Mouse (Mus musculus): ENCODE measurements around the gene Ntn1. TPM values are rescaled to one million over a fixed set of nuclear protein-coding genes. Genes with fewer than 3 reads are reported as not detected.

Ntn1 gene
- total RNA-seq, 2 experiments from 2014 or later, result 5.5 to 7.5 TPM

DNA sequence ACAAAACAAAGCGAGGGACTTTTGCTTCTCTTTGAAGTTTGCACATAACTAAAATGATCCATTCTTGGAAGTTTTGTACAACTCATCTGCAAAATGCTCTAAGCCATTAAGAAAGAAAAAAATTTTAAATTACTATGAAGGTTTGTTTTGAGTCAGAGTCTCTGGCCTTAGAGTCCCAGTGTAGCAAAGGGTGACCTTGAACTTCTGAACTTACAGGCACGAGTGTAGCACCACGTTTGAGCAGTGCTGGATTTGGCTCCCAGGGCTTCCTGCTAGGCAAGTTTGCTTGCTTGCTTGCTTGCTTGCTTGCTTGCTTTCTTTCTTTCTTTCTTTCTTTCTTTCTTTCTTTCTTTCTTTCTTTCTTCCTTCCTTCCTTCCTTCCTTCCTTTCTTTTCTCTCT, 16.4 kb upstream of the Ntn1 start:
- no peak for DNase-seq (ENCODE audit: low spot score in 2 of 2)
- intact Hi-C loops (cut with DNase I), result no loop called here

DNA sequence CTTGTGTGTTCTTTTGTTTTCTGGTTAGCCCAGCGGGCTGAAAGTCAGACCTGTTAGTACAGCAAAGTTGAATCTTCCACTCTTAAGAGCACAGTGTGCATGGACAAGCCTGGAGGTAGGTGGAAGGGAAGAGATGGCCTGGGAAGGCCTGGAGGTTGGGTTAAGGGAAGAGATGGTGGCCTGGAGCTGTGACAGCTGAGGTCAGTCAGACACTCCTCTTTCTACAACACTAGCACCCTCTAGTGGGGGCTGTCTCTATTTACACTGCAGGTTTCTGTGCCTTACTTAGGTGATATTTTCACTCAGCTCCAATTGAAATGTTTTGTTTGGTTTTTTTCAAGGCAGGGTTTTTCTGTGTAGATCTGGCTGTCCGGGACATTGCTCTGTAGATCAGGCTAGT, 7.5 kb upstream of the Ntn1 start:
- intact Hi-C loops (cut with DNase I), result loop anchor here (2.0 to 10.0 kb wide), 5 partner anchors 163 to 591 kb away; no protein-coding TSS in a partner anchor
- peak; percentile 28 to 61 for DNase-seq (ENCODE audit: low spot score in 2 of 2)

DNA sequence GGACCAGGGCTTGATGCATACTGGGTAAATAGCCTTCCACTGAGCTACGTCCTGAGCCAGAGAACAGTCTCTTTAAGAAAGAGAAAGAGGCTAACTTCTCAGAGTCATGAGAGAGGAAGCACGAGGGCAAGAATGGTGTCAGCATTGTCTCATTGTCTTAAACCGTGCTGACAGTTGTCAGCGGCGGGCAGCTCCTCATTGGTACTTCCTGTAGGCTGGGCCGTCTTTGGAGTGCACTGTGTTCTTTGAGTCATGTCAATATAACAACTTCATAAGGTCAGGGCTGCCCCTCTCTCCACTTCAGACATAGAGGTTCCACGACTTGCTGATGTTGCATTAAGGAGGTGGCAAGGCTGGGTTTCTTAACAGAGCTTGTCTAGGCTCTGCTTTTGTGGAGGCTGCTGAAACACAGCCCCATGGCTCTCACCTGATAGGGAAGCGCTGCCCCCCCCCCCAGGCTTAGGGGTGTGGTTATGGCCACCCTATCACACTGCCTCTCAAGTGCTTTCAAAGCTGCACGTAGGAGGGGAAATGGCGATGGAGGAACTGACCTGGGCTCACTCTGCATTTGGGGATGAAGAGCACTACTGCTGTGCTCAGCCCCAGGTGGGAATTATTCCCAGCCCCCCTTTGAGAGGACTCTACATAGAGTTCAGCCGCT, 6.8 kb upstream of the Ntn1 start:
- intact Hi-C loops (cut with DNase I), result loop anchor here (5.0 to 10.0 kb wide), 4 partner anchors 163 to 590 kb away; no protein-coding TSS in a partner anchor
- no peak for DNase-seq (ENCODE audit: low spot score in 2 of 2)

DNA sequence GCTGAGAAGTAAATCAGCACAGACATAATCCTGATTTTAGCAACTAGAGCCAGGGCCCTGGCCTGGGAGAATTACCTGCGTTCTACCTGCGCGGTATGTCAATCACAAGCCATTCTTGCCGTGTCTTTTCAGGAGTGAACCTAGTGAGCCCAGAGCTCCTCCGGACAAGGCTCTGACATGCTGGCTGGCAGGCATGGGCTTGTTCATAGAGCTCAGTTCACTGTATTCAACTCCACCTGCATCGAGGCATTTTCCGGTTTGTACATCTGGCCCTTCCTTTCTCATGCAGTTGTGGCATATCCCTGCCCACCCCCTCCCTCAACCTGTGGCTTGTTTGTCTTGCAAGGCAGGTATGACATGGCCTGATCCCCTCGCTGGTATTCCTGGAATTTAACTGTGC, 5.0 kb upstream of the Ntn1 start:
- intact Hi-C loops (cut with DNase I), result loop anchor here (5.0 to 10.0 kb wide), 4 partner anchors 161 to 588 kb away; no protein-coding TSS in a partner anchor
- DNase-seq (ENCODE audit: low spot score in 2 of 2), result no peak

DNA sequence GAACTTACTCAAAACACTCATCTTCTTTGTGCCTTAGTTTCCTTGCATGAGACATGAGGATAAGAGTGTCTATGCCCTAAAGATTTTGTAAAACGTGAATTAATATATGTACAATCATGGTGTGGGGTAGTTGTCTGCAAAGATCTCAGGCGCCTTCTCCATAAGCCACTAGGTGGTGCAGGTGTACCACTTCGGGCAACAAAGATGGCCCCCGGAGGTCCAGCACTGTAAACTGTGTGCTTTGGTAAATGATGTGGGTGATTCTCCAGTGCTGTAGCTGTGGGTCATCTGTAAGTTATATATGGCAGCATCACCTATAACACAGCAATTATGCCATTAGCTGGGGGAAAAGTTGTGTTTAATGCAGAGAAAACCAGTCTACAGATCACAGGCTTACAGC, 3.6 kb upstream of the Ntn1 start:
- intact Hi-C loops (cut with DNase I), result loop anchor here (10.0 kb wide), 2 partner anchors 159 to 429 kb away; no protein-coding TSS in a partner anchor
- no peak for DNase-seq (ENCODE audit: low spot score in 2 of 2)

DNA sequence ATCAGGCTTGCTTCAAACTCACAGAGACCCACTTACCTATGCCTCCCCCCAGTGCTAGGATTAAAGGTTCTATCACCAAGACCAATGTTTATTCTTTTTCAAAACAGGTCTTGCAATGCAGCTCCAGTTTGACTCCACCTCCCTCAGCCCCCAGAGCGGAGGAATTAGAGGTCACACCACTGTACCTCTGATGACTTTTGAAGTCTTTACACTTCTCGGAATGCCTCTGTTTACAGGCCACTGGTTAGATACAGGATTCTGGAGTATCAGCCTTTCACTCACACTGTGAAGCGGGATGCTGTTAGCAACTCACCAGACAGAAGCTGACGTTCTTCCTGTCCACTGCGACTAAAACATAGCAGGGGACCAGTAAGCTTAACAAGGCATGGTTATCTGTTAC, 805 bp upstream of the Ntn1 start:
- intact Hi-C loops (cut with DNase I), result loop anchor here (10.0 kb wide), 2 partner anchors 157 to 427 kb away; no protein-coding TSS in a partner anchor
- DNase-seq (ENCODE audit: low spot score in 2 of 2), result no peak

DNA sequence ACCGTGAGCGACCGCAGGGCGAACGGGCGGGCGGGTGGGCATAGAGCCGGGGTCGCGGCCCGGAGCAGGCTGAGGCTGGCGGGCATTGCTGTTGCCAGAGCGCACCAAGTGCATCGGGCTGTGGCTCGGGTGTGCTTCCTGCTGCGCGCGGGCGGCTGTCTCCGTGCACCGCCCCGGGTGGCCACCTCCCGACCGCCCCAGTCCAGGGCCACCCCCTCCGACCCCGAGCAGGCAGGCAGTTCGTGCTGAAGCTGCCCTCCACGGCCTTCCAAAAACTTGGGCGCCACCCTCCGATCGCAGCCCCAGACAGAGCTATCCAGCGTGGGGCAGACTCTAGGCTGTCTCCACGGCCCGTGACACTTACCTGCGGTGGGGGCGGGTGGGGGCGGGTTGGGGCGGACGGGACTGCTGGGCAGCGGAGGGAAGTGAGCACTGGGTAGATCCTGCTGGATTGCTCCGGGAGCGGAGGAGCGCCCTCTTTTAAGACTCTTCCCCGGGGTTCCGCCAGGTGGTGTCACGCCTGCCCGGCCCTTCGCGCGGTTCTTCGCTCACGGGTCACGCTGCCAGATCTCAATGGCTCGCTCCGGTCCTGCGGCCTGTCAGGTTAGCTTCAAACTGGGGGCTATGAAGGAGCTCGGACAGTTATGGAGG, 477 bp downstream of the Ntn1 start:
- intact Hi-C loops (cut with DNase I), result loop anchor here (10.0 kb wide), 2 partner anchors 155 to 425 kb away; no protein-coding TSS in a partner anchor
- DNase-seq (ENCODE audit: low spot score in 2 of 2), result peak in 1 of 2 experiments; percentile 11

DNA sequence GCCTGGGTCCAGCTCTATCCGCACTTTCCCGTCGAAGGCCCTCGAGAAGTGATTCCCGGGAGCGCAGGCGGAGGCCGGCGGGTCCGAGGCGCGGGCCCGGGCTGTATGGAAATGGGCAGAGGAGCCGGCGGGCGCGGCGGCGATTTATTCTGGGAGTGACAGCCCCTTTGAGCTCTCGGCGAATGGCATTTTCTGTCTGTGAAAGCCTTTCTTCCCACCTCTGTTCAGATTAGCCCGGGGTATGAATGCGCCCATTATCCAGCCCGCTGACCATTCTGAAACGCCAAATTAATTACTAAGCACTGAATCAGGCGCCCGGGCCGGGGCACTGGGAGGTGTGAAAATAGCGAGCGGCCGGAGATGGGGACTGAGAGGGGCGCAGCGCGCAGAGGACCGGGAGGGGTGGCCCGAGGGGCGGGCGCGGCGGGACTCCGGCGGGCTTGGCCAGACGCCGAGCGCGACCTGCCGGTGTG, 1.0 kb downstream of the Ntn1 start:
- no peak for DNase-seq (ENCODE audit: low spot score in 2 of 2)
- intact Hi-C loops (cut with DNase I), result loop anchor here (10.0 kb wide), 2 partner anchors 155 to 425 kb away; no protein-coding TSS in a partner anchor

DNA sequence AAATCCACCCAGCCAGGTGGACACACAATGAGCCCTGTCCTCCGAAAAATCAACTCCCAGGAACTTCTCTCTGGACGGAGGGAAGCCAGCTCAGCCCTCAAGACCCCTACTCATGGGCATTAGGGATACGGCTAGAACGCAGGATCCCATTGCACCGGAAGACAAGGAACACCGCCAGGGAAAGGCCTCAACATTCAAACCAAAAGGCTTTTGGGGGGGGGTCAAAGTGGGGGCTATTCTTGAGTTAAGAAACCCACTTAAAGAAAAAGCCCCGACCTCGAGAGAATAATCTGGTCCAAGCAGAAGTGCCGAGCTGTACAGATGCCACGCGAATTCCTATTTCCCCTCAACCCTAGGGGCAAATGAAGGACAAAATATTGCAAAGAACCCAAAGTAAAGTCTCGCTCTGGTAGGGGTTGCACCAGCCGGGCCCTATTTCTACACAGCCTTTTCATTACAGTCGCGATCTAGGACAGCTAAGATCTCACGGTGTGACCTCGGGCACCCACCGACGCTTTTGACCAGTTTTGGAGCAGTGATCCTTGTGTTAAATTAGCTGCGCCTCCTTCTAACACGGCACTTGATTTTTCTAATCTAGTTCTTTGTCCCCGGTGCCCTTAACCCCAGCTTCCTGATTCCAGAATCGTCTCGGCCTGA, 1.6 kb downstream of the Ntn1 start:
- intact Hi-C loops (cut with DNase I), result no loop called here
- no peak for DNase-seq (ENCODE audit: low spot score in 2 of 2)

DNA sequence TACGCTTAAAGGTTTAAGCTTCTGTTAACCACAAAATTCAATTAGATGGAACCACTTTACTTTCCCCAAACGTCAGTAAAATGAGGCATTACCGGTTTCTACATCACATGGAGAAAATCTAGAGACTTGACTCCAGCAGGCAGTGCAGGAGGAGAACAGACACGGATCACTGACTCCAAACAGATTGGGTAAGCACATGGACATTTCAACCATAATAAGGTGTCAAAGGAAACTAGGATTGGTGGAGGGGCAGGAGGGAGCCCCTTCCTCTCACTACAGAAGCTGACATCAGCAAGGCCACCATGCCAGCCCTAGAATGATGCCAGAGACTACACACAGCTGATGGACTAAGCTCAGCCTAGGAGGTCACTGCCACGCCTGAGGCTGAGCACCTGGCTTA, 5.1 kb downstream of the Ntn1 start:
- DNase-seq (ENCODE audit: low spot score in 2 of 2), result no peak
- intact Hi-C loops (cut with DNase I), result no loop called here

DNA sequence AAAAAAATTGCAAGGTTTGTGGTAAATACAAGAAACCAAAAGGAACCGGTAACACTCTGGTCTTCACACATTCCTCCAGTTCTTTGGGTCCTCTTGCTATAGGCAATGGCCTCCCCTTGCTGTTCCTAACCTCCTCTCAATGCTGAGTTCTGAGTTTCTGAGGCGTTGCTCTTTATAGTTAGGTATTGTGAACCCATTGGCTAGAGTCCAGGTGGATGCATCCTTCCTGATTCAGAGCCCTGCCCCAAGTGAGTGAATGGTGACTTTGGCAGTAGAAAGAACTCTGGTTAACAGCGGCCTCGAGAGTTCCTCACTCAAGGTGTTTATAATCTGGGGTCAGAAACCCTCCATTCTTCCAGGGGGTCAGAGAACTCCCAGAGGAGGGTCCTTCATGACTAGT, 5.9 kb downstream of the Ntn1 start:
- intact Hi-C loops (cut with DNase I), result no loop called here
- DNase-seq (ENCODE audit: low spot score in 2 of 2), result no peak

DNA sequence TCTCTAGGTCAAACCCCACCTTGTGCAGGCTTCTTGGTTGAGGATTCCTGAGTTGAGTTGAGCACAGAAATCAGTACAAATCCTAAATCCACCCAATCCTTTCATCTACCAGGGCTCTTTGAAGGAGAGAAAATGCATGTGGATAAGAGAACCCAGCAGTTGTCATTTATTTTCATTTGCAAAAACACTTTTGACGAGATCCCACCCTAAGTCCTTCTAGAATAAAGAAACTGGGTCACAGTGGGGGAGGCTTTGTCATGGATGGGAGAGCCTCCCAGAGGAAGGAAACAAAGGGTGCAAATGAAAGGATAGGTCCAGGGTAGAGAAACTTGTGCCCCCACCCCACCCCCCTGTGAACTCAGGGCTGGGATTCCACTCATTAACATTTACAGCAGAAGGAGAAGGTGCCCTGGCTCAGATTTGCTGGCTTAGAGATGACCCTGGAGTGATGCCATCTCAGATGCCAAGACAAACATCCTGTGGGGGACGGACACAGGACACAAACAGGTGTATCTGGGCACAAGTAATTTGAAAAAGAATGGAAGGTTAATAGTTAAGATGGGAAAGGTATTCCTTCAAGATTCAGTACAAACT, 6.6 kb downstream of the Ntn1 start:
- intact Hi-C loops (cut with DNase I), result no loop called here
- no peak for DNase-seq (ENCODE audit: low spot score in 2 of 2)

DNA sequence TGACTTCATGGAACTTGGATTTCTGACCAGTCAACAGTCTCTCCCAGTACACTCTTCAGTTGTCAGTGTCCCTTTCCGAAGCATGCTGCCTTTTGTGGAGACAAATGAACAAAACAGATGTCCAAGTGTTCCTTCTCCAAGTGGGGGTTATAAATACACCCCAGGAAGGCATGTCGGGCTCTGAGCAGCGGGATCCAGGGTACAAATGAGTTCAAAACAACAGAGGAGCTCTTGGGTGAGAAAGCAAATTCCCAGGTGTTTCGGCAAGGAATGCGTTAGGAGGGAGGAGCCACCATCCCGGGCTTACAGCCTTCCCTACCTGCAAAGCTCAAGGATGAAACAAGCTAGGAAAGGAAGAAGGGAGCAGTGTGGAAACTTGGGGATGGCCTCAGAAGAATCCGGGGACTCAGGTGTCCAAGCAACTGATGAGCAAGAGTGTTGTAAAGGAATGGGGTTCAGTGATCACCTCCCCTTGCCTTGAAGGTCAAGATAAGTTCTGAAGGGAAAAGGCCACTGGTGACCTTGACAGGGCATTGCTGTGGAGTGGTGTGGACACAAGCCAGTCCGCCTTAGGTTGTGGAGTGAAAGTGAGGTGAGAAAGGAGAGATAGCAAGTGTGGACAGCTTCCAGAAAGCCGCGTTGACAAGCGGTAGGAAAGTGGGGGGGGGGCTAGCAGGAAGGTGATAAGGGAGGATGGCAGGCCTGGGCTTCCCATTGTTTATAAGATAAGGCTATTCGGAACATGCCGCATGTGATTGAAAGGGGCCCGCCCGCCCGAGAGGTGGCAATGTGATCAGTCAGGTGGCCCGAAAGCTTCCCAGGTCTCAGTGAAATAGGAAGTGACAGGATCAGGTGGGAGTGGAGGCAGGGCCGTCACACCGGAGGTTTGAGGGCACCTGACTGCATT, 10.0 kb downstream of the Ntn1 start:
- intact Hi-C loops (cut with DNase I), result no loop called here
- DNase-seq (ENCODE audit: low spot score in 2 of 2), result no peak

DNA sequence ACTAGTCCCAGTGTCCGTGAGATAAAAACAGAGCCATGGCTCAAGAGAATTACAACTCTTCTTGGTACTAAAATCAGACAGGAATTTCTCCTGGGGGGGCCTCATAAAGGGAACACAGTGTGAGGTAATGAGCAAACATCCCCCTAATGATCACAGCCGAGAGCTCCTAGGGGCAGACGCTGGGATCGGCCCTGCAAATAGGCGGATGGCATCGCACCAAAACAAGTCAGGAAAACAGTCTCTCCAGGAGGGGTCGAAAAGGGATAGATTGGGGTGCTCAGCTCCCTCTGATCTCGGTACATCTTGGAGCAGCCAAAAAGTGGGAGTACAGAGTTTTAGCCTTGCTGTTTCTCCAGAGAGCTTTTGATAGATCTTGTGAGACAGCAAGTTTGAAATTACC, 11.0 kb downstream of the Ntn1 start:
- DNase-seq (ENCODE audit: low spot score in 2 of 2), result no peak
- intact Hi-C loops (cut with DNase I), result no loop called here

DNA sequence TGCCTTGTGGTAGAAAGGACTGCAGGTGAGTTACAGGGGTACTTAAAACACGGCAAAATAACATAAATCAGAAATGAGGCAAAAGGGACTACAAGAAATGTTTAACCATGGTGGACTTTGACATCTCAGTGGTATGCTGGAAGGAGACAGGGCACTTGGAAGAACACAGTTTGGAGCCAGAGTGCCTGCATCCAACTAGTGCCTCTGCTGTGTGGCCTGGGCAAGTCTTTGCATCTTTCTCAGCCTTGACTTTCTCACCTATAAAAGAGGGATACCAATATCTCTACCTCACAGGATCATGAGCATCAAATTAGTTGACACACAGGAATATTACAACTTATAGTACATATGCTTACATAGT, 12.0 kb downstream of the Ntn1 start:
- no peak for DNase-seq (ENCODE audit: low spot score in 2 of 2)
- intact Hi-C loops (cut with DNase I), result no loop called here

DNA sequence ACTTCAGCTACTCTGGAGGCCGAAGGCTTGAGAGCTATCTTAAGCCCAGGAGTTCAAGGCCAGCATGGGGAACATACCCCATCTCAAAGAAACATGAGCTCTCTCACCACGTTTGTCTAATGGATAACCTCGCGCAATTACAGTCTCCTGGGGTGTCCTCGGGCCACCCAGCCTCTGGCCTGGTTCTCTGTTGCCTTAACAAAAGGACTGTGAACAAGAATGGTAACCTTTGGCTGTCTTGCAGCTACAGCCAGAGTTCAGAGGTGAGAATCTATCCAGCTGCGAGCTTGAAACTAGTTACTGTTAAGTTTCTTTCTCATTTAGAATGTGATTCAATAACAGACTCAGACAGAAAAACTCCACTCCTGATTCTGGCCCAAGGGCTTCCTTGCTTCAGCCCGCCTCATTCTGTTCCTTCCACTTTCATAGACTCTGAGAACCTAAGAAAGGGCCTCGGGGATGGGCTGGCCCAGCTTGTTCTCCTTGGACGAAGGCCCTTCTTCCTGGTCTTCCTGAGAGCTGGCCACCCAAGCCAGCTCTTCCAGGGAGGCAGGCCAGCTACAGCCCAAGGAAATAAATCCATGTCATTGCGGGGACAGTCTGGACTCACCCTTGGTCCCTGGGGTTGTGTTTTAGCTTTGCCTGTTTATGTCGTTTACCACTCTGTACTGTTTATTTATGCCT, 12.5 kb downstream of the Ntn1 start:
- intact Hi-C loops (cut with DNase I), result no loop called here
- DNase-seq (ENCODE audit: low spot score in 2 of 2), result no peak

DNA sequence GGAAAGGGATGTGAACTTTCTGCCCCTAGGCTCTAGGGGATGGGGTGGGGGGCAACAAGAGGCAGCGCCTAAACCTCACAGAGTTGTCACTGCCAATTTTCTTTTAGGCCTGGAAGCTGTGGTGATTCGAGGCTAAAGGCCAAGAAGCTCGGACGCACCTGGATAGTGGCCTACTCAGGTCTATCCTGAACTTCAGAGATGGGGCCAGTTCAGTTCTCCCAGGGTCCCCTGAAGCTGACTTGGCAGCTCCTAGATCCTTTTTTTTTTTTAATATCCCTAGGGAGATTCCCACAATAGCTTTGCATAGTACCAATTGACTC, 13.2 kb downstream of the Ntn1 start:
- intact Hi-C loops (cut with DNase I), result no loop called here
- DNase-seq (ENCODE audit: low spot score in 2 of 2), result no peak

DNA sequence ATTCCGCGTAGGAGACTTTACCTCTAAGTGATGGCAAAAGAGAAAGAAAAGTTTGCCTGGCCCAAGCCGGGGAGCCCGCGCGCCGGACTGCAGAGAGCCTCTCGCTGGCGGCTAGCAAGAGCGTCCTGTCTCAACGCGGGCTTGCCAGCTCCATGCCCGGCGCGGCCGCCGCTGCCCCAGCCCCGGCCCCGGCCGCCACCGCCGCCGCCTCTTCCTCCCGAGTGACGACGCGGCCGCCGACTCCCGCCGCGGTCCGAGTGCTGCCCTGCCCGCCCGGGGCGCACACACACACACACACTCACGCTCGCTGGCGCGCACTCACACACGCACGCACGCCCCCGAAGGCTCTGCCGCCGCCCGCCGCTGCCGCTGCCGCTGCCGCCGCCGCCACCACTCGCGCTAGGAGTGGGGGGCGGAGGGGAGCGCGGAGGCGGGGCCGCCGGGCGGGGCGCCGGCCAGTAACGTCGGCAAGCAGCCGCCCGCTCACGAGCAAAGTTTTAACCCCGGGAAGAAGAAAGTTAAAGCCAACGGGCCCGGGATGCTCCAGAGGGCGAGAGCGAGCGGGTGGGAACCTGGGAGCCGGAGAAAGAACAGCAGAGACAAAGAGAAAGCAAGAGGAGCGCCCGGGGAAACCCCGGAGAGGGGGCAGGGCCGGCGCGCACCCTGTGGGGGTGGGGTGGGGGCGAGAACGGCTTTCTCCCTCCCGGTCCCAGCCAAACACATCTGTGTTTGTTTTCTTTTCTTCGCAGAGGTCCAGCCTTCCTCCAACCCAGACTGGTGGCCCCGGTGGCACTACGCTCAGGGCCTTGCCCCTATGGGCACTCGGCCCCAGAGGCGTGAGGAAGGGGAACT, 13.8 kb downstream of the Ntn1 start:
- peak; percentile 35 to 41 for DNase-seq (ENCODE audit: low spot score in 2 of 2)
- intact Hi-C loops (cut with DNase I), result no loop called here
